Mouse (Mus musculus): ENCODE data around the gene Amigo2.
A peak's percentile ranks its signal among the peaks of the same experiment; 100 is the strongest.

The Amigo2 gene

GRCm38 (mm10) chr15:97267094-97267695, 20.1 kb upstream of the Amigo2 start:
- DNase-seq (ENCODE audit: low read depth), result peak; percentile 53

- no peak for DNase-seq (ENCODE audit: low read depth)
These were observed 19.3 kb upstream of the Amigo2 start for GRCm38 (mm10) chr15:97266236-97266845.

GRCm38 (mm10) chr15:97262251-97262650, 15.2 kb upstream of the Amigo2 start:
- DNase-seq (ENCODE audit: low read depth), result no peak

- DNase-seq (ENCODE audit: low read depth), result no peak
These were observed 13.0 kb upstream of the Amigo2 start for GRCm38 (mm10) chr15:97259968-97260597.

- DNase-seq (ENCODE audit: low read depth), result no peak
These were observed 12.2 kb upstream of the Amigo2 start for GRCm38 (mm10) chr15:97259300-97259699.

GRCm38 (mm10) chr15:97258483-97259230, 11.6 kb upstream of the Amigo2 start:
- DNase-seq (ENCODE audit: low read depth), result no peak

GRCm38 (mm10) chr15:97257206-97257775, 10.2 kb upstream of the Amigo2 start:
- DNase-seq (ENCODE audit: low read depth), result peak; percentile 72

- no peak for DNase-seq (ENCODE audit: low read depth)
These were observed 9.3 kb upstream of the Amigo2 start for GRCm38 (mm10) chr15:97256411-97256810.

GRCm38 (mm10) chr15:97255800-97256199, 8.7 kb upstream of the Amigo2 start:
- no peak for DNase-seq (ENCODE audit: low read depth)

- DNase-seq (ENCODE audit: low read depth), result no peak
These were observed 7.3 kb upstream of the Amigo2 start for GRCm38 (mm10) chr15:97254375-97254774.

GRCm38 (mm10) chr15:97252493-97253034, 5.5 kb upstream of the Amigo2 start:
- no peak for DNase-seq (ENCODE audit: low read depth)

- no peak for DNase-seq (ENCODE audit: low read depth)
These were observed 2.2 kb upstream of the Amigo2 start for GRCm38 (mm10) chr15:97249322-97249721.

- peak; percentile 83 for DNase-seq (ENCODE audit: low read depth)
These were observed 1.2 kb upstream of the Amigo2 start for GRCm38 (mm10) chr15:97248296-97248695.

- DNase-seq (ENCODE audit: low read depth), result peak; percentile 61
These were observed 689 bp upstream of the Amigo2 start for GRCm38 (mm10) chr15:97247791-97248161.

GRCm38 (mm10) chr15:97246256-97246655, 831 bp downstream of the Amigo2 start:
- no peak for DNase-seq (ENCODE audit: low read depth)

- DNase-seq (ENCODE audit: low read depth), result no peak
These were observed 1.7 kb downstream of the Amigo2 start for GRCm38 (mm10) chr15:97245392-97245791.

GRCm38 (mm10) chr15:97236943-97237342, 10.1 kb downstream of the Amigo2 start:
- DNase-seq (ENCODE audit: low read depth), result peak; percentile 51

- peak; percentile 68 for DNase-seq (ENCODE audit: low read depth)
These were observed 11.9 kb downstream of the Amigo2 start for GRCm38 (mm10) chr15:97235183-97235582.

GRCm38 (mm10) chr15:97234076-97234475, 13.0 kb downstream of the Amigo2 start:
- DNase-seq (ENCODE audit: low read depth), result no peak

GRCm38 (mm10) chr15:97229494-97230077, 17.5 kb downstream of the Amigo2 start:
- DNase-seq (ENCODE audit: low read depth), result no peak

GRCm38 (mm10) chr15:97224003-97224402, 23.1 kb downstream of the Amigo2 start:
- no peak for DNase-seq (ENCODE audit: low read depth)

- no peak for DNase-seq (ENCODE audit: low read depth)
These were observed 23.7 kb downstream of the Amigo2 start for GRCm38 (mm10) chr15:97223431-97223830.

Data from NIH3T3 (cell line).